Mouse (Mus musculus) forebrain, embryonic 15.5 days (tissue): Measurements from ENCODE around the gene Plpp6. TPM values are rescaled to one million over a fixed set of nuclear protein-coding genes. Genes with fewer than 3 reads are reported as not detected.
"Not testable (repeated sequence)": the region's sequence is repeated elsewhere in the genome, so short reads cannot be mapped to it uniquely, and the experiment has no call there.

Experiments used
- ATAC-seq: fragments of 200-750 bp; cut with Nextera tagmentation; replicated peaks from 2 replicates; pipeline ENCODE4 v1.8.0; 2017; ENCODE audit warnings: mild to moderate bottlenecking, moderate TSS enrichment, moderate library complexity
- H3K27ac ChIP-seq: fragments of 300-500 bp; sonication (generic); replicated peaks from 2 replicates; pipeline ENCODE4 v1.5.1; 2015; ENCODE audit warnings: mild to moderate bottlenecking, inconsistent platforms
- H3K27me3 ChIP-seq: fragments of 300-500 bp; sonication (generic); 2 replicates; pipeline ENCODE4 v1.6.1; 2015; ENCODE audit warnings: inconsistent platforms
- H3K36me3 ChIP-seq: fragments of 300-500 bp; sonication (generic); 2 replicates; pipeline ENCODE4 v1.6.1; 2015; ENCODE audit warnings: mild to moderate bottlenecking, inconsistent platforms
- H3K4me1 ChIP-seq: fragments of 300-500 bp; sonication (generic); 2 replicates; pipeline ENCODE4 v1.6.1; 2015; ENCODE audit warnings: inconsistent platforms
- H3K4me2 ChIP-seq: fragments of 300-500 bp; sonication (generic); replicated peaks from 2 replicates; pipeline ENCODE4 v1.6.1; 2015; ENCODE audit warnings: mild to moderate bottlenecking, inconsistent platforms
- H3K4me3 ChIP-seq: fragments of 300-500 bp; sonication (generic); 2 replicates; pipeline ENCODE4 v1.5.1; 2015; ENCODE audit warnings: mild to moderate bottlenecking, inconsistent platforms
- H3K9ac ChIP-seq: fragments of 300-500 bp; sonication (generic); replicated peaks from 2 replicates; pipeline ENCODE4 v1.6.1; 2015; ENCODE audit warnings: mild to moderate bottlenecking, inconsistent platforms
- H3K9me3 ChIP-seq: fragments of 300-500 bp; sonication (generic); 2 replicates; pipeline ENCODE4 v1.6.1; 2016; ENCODE audit warnings: inconsistent platforms
- WGBS: fragments of 180-500 bp; shearing (Covaris S2); methylation state at CpG from one replicate; pipeline ENCODE4 v1.1.7; 2015; ENCODE audit warnings: mixed read lengths; 5-methylcytosine and 5-hydroxymethylcytosine counted together
- polyA plus RNA-seq: library from polyadenylated mRNA; unstranded; fragments of >200 nt; fragmentation: Nextera tagmentation; extraction: Ambion mirVana; gene quantifications from 2 replicates; pipeline ENCODE4 v1.2.1, GENCODE M21; 2015

Gene Plpp6
- polyA plus RNA-seq, 1 experiment from 2014 or later, result 8.4 TPM

- peak within 1 kb of the TSS; percentile 86 for H3K27ac ChIP-seq
- no peaks in the 10 kb centered on the region for H3K9me3 ChIP-seq
- peak; percentile 97 for ATAC-seq
- H3K4me2 ChIP-seq, result peak within 1 kb of the TSS; percentile 77
- H3K27me3 ChIP-seq, result no peaks in the 10 kb centered on the region
- 0% methylated on average over 37 of the region's 37 CpGs for WGBS
- peak within 1 kb of the TSS; percentile 88 for H3K9ac ChIP-seq
- peaks cover 10% of the 10 kb centered on the region for H3K36me3 ChIP-seq
- H3K4me1 ChIP-seq, result peaks cover 31% of the 10 kb centered on the region
- peak within 1 kb of the TSS; percentile 95 for H3K4me3 ChIP-seq
These were observed 26.4 kb downstream of the Plpp6 start, which contains the start of gene Cdc37l1 for GRCm38 (mm10) chr19:28990194-28990589. Gene Cdc37l1, plus strand, starts transcription at chr19:28990352.

GRCm38 (mm10) chr19:28990590-28991221 is 27.0 kb downstream of the Plpp6 start:
- ATAC-seq, result no peak
- WGBS, result 1% methylated on average over 41 of the region's 41 CpGs
- no peaks in the 10 kb centered on the region for H3K27me3 ChIP-seq
- H3K4me3 ChIP-seq, result peak overlapping the region; percentile 95
- peak overlapping the region; percentile 86 for H3K27ac ChIP-seq
- H3K9ac ChIP-seq, result peak overlapping the region; percentile 88
- peaks cover 15% of the 10 kb centered on the region for H3K36me3 ChIP-seq
- peaks cover 35% of the 10 kb centered on the region for H3K4me1 ChIP-seq
- H3K9me3 ChIP-seq, result no peaks in the 10 kb centered on the region
- peak overlapping the region; percentile 77 for H3K4me2 ChIP-seq

- H3K36me3 ChIP-seq, result peaks cover 17% of the 10 kb centered on the region
- 0 out of 2 replicates have a peak overlapping the region, but pooled peaks have one; percentile 86 for H3K27ac ChIP-seq
- no peak for ATAC-seq
- H3K27me3 ChIP-seq, result no peaks in the 10 kb centered on the region
- H3K4me3 ChIP-seq, result peak overlapping the region; percentile 95
- no peaks in the 10 kb centered on the region for H3K9me3 ChIP-seq
- H3K4me1 ChIP-seq, result peaks cover 35% of the 10 kb centered on the region
- WGBS, result 71% methylated on average over 5 of the region's 5 CpGs
- H3K9ac ChIP-seq, result peak overlapping the region; percentile 88
- H3K4me2 ChIP-seq, result peak overlapping the region; percentile 77
These were observed 27.6 kb downstream of the Plpp6 start for GRCm38 (mm10) chr19:28991391-28991790.

GRCm38 (mm10) chr19:28994870-28995269 is 31.1 kb downstream of the Plpp6 start:
- ATAC-seq, result no peak
- Histone ChIP-seq H3K27ac (peak overlapping the region; percentile 68), H3K4me2 (no peak overlapping the region), H3K9me3 (no peaks in the 10 kb centered on the region), H3K4me1 (peaks cover 31% of the 10 kb centered on the region), H3K27me3 (no peaks in the 10 kb centered on the region), H3K36me3 (peaks cover 24% of the 10 kb centered on the region), H3K4me3 (no peak overlapping the region), H3K9ac (no peak overlapping the region)
- WGBS, result 42% methylated on average over 7 of the region's 7 CpGs

- H3K27me3 ChIP-seq, result no peaks in the 10 kb centered on the region
- no peak for ATAC-seq
- H3K36me3 ChIP-seq, result peaks cover 29% of the 10 kb centered on the region
- peaks cover 30% of the 10 kb centered on the region for H3K4me1 ChIP-seq
- no peak overlapping the region for H3K4me3 ChIP-seq
- H3K9me3 ChIP-seq, result no peaks in the 10 kb centered on the region
- H3K9ac ChIP-seq, result no peak overlapping the region
- peak overlapping the region; percentile 68 for H3K27ac ChIP-seq
- 95% methylated on average over 5 of the region's 5 CpGs for WGBS
- no peak overlapping the region for H3K4me2 ChIP-seq
These were observed 31.6 kb downstream of the Plpp6 start for GRCm38 (mm10) chr19:28995366-28995765.

- Histone ChIP-seq H3K27me3 (no peaks in the 10 kb centered on the region), H3K4me2 (no peak overlapping the region), H3K4me1 (peaks cover 21% of the 10 kb centered on the region), H3K9me3 (no peaks in the 10 kb centered on the region), H3K9ac (no peak overlapping the region), H3K4me3 (no peak overlapping the region), H3K27ac (no peak overlapping the region), H3K36me3 (peaks cover 48% of the 10 kb centered on the region)
- no peak for ATAC-seq
- 86% methylated on average over 4 of the region's 4 CpGs for WGBS
These were observed 34.4 kb downstream of the Plpp6 start for GRCm38 (mm10) chr19:28997976-28998630.

GRCm38 (mm10) chr19:29000321-29000720 is 36.6 kb downstream of the Plpp6 start:
- 97% methylated on average over 16 of the region's 16 CpGs for WGBS
- H3K9ac ChIP-seq, H3K4me2 ChIP-seq, H3K27ac ChIP-seq, H3K4me3 ChIP-seq, H3K4me1 ChIP-seq, H3K27me3 ChIP-seq, H3K9me3 ChIP-seq, ATAC-seq: not testable (repeated sequence)
- peaks cover 39% of the 10 kb centered on the region for H3K36me3 ChIP-seq

GRCm38 (mm10) chr19:29008069-29008706 is 44.4 kb downstream of the Plpp6 start:
- Histone ChIP-seq H3K4me3 (no peak overlapping the region), H3K4me1 (no peaks in the 10 kb centered on the region), H3K27me3 (no peaks in the 10 kb centered on the region), H3K36me3 (peaks cover 41% of the 10 kb centered on the region), H3K9ac (no peak overlapping the region), H3K9me3 (no peaks in the 10 kb centered on the region), H3K27ac (no peak overlapping the region), H3K4me2 (no peak overlapping the region)
- no peak for ATAC-seq
- 83% methylated on average over 3 of the region's 3 CpGs for WGBS

GRCm38 (mm10) chr19:29009046-29009445 is 45.3 kb downstream of the Plpp6 start:
- no peaks in the 10 kb centered on the region for H3K4me1 ChIP-seq
- no peak overlapping the region for H3K4me3 ChIP-seq
- H3K36me3 ChIP-seq, result peaks cover 46% of the 10 kb centered on the region
- no peaks in the 10 kb centered on the region for H3K27me3 ChIP-seq
- H3K9ac ChIP-seq, result no peak overlapping the region
- 95% methylated on average over 11 of the region's 11 CpGs for WGBS
- no peak overlapping the region for H3K27ac ChIP-seq
- H3K4me2 ChIP-seq, result no peak overlapping the region
- no peaks in the 10 kb centered on the region for H3K9me3 ChIP-seq
- ATAC-seq, result no peak

- ATAC-seq, result no peak
- Histone ChIP-seq H3K4me1 (no peaks in the 10 kb centered on the region), H3K4me3 (no peak overlapping the region), H3K27ac (no peak overlapping the region), H3K36me3 (peaks cover 59% of the 10 kb centered on the region), H3K9me3 (no peaks in the 10 kb centered on the region), H3K9ac (no peak overlapping the region), H3K27me3 (no peaks in the 10 kb centered on the region), H3K4me2 (no peak overlapping the region)
- 85% methylated on average over 12 of the region's 12 CpGs for WGBS
These were observed 47.7 kb downstream of the Plpp6 start for GRCm38 (mm10) chr19:29011355-29011990.

- Histone ChIP-seq H3K9ac (no peak overlapping the region), H3K4me2 (no peak overlapping the region), H3K27me3 (no peaks in the 10 kb centered on the region), H3K4me3 (no peak overlapping the region), H3K4me1 (no peaks in the 10 kb centered on the region), H3K9me3 (no peaks in the 10 kb centered on the region), H3K36me3 (peaks cover 61% of the 10 kb centered on the region), H3K27ac (no peak overlapping the region)
- WGBS, result 89% methylated on average over 5 of the region's 5 CpGs
- ATAC-seq, result no peak
These were observed 50.8 kb downstream of the Plpp6 start for GRCm38 (mm10) chr19:29014466-29015055.
